Mouse (Mus musculus) embryo, embryonic 11.5 days (tissue): Measurements from ENCODE around the gene Gpc4.

Experiments used
- DNase-seq: peaks from one replicate; pipeline ENCODE4 v3.0.0-alpha.2; 2012; ENCODE audit warnings: low read depth, low spot score

The Gpc4 gene

DNA sequence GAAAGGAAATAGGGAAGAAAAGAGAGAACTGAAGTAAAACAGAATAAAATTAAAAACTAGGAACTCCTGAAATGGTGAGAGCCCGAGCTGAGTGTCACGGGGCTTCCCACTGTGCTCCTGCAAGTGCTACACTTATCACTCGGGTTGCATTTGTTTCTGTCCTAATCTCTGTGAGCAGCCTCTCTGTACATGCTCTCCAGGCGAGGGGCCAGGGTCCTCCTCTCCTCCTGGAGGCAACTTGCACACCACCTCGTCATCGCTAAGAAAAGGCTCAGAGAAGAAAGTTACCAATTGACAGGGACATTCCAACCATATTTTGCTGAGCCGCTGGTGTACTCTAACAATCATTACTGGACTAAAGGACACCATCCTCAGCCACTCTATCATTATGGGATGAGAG lies 14.0 kb downstream of the Gpc4 start:
- no peak for DNase-seq

DNA sequence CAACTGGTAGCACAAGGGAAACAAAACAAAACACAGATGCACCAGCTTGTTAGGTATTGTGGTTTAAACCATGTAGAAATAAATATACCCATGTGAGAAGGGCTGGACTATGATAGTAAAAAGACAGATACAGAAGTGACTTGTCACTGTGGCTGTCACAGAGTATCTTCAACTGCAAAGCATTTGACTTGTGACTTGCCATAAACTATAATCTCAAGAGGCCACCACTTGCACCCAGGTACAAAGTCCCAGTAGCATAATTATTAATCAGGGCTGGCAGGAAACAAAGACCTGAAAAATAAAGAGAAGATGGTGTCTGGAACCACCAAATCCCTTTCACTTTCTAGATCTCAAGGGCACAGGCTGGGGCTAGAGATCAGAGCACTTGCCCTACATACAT lies 19.5 kb downstream of the Gpc4 start:
- no peak for DNase-seq

DNA sequence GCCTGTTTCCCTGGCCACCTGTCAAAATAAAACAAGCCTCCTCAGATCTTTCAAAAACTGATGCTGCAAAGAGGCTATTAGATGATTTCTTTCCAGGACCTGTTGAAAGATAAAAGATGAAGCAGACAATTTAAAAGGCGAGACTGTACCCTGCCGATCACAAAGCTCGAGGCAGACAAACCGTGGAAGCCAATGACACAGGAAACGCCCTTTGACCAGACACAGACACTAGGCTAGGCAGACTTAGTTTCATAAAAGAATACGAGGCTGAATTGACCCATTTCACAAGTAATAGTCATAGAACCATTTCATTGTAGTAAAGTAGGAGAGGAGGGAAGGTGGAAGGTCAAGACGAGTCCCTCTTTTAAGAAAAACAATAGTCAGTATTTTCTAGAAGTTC lies 20.6 kb downstream of the Gpc4 start:
- DNase-seq: no peak

DNA sequence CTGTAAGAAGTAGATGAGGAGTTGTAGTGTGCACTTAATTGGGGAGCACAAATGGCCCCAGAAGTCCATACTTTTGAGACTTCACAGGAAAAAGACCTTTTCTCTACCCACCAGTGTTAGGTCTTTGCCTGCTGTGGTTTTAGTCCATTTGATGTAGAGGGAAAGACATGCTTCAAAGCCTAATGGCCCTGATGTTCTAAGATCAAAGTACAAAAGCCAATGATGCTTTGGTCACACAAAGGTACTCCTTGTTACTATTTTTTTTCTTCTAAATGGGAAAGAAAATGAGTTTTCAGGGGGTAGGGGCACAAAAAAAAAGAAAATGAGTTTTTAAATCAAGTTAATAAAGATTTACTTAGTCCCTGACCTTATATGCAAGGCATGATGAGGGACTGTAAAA lies 24.7 kb downstream of the Gpc4 start:
- no peak for DNase-seq

DNA sequence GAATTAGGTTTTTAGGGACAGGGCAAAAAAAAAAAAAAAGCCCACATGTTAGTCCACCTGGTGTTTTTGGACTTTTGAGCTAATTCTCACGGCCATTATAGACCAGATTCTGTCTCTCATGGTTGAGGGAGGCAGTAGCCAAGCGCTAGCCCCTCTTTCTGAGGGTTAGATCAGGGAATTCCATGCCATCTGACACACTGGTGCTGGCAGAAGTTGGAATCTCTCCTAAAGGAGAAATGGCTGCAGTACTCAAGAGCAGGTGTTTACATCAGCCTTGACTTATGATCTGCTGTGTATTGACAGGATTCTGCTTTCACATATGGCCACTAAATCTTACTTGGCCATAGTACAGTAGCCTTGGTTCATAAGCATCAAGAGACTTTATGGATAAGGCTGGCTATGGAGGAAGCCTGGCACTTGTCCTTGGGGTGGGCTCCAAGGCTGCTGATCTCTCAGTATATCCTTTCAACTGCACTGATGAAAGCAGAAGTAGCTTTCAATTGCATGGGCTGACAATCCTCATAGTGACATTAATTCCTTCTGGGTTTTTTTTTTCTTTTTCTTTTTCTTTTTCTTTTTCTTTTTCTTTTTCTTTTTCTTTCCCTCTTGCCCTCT lies 26.5 kb downstream of the Gpc4 start:
- no peak for DNase-seq

DNA sequence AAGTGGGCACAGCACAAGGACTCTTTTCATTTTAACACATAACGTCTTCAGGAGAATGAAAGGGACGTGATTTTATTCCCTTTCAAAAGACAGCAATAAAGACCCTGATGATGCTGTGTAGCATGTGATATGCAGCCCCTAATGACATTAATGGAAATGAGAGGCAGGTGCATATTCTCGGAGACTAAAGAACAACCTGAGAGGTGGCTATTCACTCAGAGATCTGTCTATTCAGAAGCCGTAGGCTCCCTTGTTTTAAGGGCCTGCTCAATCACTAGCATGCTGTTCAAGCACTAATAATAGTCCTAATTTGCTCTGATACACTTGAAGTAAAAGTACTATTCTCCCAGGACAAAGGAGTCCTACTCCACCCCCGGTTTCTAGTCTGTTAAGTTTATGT lies 27.0 kb downstream of the Gpc4 start:
- no peak for DNase-seq

DNA sequence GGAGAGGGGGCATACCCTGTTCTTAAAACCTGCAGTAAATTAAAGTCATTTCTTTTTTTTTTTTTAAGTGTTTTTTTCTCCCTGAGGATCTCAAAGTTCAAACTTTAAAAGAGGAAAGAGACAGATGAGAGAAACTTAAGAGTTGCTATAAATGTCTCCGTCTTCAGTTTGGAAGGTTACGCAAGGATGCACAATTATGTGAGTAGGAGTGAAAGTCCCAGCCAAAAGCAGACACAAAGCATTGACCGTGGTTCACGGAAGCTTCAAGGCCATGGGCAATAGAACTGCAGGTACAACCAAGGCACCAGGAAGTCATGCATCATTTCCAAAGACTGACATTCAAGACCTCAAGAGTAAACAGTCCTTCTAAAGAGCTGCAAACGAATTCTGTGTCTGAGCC lies 28.5 kb downstream of the Gpc4 start:
- DNase-seq: no peak

DNA sequence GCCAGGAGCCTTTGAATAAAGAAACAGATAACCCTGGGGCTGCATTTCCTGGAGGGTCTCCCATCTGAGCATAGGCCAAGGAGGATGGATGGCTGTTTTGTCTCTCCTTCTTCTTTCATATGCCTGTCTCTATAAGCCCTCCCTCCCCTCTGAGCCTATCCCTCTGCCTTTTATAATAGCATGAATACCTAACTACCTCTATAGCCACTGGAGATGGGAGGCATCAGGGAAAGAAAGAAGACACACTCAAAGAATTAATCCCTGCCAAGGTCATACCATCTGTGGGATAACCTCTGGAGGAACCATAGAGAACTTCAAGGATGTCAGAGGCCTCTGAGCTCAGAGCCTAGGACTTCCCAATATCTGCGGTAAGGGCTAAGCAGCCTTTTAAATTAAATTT lies 35.4 kb downstream of the Gpc4 start:
- no peak for DNase-seq

DNA sequence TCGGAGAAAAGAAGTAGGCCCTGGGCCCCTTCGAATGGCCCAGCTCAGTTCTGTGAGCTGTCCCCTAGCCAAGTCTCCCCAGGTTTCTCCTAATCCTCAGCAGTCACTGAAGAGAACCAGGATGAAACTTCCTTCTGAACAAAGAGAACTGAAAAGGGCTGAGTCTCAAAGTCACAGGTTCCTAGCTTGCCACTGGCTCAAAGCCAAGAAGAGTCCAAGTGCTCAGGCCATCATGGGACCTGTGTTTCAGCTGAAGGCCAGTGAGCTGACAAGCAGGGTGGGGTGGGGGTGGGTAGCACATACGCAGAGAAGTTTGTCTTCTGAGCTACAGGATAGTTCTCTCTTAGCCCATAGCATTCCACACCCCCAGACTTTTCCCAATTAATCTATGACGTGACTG lies 36.3 kb downstream of the Gpc4 start:
- DNase-seq: no peak

DNA sequence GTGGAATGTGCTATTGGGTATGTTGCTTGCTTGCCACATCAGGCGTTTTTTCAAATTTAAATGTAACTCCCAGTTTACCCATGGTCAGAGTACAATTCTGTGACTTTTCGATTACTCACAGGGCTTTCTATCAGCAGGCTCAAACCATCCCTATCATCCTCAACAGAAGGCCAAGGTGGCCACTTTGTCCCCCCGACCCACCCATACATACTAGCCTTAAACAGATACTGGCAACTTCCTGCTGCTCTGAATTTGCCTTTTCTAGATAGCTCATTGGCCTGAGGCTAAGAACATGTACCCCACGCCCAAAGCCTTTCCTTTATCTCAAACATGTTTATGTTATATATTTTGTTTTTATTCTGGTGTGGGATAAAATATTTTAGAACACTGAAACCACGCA lies 51.4 kb downstream of the Gpc4 start:
- DNase-seq: no peak

DNA sequence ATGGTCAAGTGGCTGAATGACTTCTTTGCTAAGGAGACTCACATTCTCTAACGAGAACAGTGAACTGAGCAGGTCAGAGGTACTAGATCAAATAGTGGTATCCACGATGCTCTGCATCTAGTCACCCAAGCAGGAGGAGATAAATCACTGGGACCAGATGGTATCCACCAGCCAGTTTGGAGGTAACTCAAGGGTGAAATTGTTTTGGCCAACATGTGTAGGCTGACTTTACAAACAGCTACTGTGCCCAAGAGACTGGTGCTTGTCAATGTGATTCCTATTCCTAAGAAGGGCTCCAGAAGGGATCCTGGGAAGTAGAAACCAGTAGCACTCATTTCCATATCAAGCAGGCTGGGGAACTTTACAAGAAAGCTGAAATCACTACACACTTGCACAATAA lies 55.4 kb downstream of the Gpc4 start:
- no peak for DNase-seq

DNA sequence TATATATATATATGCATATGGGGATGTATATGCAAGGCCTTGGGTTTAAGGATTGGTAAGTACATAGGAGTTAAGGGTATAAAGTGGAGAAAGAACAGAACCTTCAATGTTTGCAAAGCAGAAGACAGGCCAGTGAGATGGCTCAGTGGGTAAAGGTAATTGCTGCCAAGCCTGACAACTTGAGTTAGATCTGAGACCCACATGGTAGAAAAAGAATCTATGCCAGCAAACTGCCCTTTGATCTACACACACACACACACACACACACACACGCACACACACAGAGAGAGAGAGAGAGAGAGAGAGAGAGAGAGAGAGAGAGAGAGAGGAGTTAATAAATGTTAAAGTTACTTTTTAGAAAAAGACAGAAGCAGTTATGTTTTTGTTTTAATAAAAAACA lies 56.1 kb downstream of the Gpc4 start:
- no peak for DNase-seq

DNA sequence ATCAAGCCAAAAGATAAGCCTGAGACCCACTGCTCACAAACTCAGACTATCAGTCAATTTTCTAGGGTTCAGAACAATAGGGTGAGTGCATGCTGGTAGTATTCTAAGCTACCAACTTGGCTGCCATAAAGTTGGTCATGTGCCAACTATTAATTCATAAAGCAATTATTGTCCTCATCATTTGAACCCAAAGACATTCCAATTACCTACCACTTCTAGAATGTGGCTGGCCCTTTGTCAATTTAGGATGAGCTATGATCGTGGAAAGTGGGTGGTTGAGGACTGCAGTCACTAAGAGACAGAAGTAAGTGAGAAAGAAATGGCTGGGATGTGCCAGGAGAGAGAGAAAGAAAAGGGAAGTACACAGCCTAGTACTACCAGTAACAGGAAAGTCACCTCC lies 61.3 kb downstream of the Gpc4 start:
- DNase-seq: no peak

DNA sequence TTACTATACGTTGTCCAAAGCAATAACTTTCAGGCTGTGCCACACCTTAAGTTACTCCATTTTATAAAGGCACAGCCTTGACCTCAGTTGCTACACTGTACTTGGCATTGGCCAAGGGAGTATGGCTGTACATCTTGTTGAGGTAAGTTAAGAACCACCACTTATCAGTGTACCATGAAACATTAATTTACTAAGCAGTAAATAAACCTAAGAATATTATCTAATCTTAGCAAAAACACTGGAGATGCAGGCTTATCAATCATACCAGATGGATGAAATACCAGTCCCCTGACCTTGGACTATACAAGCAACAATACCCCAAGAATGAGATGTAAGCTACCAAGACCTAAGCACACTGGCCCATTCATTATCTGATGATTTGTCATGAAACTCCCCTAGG lies 63.1 kb downstream of the Gpc4 start:
- DNase-seq: no peak

DNA sequence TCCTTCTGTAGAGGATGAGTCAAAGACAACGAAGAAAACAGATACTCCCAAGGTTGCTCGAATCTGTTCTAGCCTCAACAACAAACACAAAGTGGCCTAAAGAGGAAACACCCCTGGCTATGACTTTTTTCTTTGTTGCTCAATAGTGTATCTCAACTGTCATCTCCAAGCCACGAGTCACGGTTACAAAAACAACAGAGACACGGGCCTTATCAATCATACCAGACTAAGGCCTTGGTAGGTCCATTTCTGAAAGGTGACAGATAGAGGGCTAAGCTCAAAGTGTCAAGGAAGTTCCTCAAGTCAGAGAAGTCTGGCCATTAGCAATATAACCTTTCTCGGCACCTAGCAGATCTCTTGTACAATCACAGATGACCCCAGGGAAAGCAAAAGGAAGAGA lies 63.6 kb downstream of the Gpc4 start:
- DNase-seq: no peak

DNA sequence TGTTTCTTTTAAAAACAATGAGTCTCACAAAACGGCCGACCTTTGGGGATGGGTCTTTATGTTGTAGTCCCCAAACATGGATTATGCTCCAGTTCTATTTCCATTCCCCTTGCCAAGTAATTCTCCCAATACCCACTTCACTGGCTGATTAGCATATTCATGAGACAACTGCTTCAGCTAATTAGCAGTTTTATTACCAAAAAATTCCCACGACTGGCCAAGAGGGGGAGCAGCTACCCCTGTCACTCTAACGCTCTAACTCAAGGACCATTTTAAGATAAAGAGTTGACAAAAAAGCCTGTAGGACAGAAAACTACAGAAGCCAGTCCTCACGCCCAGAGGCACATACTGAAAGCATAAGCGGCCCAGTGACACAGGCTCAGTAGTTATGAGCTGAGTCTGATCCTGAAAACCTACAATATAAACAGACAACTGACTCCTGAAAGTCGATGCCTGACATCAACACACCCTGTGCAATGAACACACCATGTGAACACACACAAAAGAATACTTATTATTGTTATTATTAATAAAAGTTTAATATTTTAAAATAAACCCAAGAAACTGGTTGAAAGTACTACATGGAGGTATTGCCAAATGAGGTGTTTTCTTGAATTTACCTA lies 77.2 kb downstream of the Gpc4 start:
- peak; percentile 13 for DNase-seq

DNA sequence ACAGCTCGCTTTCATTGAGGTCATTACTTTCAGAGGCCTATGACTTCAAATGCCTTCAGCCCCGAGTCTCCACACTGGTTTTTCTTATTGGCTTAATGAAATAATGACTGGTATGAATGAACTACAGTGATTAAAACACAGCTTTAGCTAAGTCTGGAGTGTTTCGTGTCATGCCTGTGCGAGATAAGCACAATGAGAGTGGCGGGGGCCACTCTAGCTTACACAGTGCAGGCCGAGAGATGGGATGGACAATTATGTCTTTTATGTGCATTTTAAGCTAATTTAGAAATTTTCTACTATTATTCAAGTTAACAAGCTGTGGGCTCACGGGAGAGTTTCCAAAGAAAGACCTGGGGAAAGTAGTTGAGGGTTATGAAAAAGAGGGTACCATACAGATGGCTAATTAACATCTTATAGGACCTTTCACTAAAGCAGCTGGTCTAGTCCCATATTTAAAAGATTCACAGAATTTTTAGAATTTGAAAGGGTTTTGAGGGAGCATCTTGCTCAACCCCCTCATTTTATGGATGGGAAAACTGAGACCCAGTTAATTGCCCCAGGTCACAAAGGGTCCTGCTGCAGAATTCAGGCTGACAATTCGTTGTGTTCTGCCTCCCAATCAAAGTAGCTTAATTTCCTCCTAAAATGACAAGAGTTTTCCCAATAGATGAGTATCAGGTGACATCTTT lies 78.0 kb downstream of the Gpc4 start:
- no peak for DNase-seq

DNA sequence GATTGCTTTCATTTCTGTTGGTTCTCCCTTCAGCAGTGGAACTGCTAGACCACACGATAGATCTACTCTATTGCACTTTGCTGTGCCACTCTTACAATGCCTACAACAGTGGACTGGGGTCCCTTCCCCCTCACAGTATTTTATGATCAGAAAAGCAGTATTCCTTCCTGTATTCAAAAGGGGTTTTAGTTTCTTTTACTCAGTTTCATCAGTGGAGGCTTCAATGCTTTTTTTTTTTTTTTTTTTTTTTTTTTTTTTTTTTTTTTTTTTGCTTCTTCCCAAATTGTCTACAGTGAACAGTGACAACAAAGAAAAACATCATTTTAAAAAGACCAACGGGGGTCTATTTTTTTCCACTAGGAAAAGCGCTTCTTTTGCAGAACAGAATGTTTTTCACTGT lies 81.5 kb downstream of the Gpc4 start:
- no peak for DNase-seq

DNA sequence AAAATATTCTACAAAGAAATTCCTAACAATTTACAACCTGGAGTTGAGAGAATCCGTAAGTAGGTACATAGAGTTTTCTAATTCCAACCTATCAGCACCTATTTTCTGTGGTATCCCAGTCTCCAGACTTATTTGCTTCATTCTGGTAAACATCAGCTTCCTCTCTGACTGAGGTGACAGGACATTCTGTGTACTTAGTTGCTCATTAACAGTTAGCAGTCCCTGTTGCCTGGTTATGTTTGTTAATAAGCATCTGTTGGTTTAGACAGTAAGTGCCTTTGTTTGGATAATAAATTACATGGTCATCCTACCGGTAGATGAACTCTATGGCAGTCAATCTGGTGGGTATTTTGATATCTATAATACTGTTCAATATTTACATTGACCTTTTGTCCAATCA lies 92.6 kb downstream of the Gpc4 start:
- no peak for DNase-seq

DNA sequence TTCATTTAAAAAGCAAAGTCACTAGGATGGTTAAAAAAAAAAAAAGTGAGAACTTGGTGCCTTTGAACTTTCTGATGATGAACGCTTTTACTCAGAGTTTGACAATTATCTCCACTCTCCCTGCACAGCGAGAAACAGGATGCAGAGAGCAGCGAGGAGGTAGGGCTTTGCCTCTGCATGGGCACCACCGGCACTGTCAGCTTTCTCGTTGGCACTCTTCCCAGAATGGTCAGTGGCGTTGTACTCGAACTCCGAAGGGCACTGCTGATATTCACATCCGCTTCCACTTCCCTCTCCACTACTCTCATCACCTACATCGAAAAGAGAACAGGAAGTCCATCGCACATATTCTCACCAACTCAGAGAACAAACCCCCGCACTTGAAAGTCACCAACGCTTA lies 111.6 kb downstream of the Gpc4 start:
- no peak for DNase-seq

DNA sequence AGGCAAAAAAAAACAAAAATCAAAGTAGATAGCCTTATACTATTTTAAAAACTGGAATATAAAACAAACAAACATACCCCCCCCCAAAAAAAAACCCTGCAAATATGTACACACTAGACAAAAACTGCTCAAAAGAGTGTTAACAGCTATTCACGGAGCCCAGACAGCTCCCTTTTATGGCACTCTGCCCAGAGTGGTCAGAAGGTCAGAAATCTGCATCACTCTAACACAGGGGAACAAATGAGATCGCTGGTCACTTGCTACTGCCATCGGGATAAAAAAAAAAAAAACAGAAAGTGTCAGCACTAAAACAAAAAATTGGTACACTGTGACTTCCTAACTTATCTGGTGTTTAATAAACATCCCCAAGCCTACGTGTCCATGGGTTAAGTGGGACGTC lies 113.0 kb downstream of the Gpc4 start:
- no peak for DNase-seq

DNA sequence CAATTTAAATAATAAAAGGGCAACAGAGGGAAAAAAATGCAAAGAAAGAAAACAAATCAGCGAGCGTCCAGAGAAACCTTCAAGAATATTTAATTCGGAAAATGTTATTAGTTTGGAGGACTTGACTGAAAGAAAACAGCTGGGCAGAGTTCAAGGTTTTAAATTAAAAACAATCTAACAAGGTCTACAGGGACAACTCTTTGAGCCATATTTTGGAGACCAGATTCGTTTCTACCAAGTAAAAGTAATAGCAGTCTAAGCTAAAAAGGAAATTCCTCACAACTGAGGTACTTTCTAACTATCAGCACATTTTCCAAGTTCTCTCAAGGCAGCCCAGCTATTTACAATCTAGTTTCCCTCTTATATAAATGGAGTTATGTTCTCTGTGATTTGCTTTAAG lies 114.1 kb downstream of the Gpc4 start:
- DNase-seq: no peak

DNA sequence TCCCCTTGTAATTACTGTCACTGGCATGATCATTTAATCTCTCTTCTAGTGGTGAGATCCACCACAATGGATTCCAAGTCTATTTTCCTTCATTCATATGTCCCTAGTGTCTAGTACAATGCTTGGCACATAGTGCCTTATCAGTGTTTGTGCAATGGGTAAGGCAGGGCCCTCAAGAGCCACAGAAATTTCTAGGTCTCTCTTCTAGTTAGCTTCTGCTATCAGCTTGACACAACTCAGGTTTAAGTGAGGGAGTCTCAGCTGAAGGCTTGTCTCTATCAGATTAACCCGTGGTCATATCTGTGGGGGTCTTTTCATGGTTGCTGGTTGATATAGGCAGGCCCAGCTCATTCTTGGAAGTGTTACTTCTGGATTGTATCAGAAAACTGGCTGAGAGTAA lies 125.2 kb downstream of the Gpc4 start:
- DNase-seq: no peak

DNA sequence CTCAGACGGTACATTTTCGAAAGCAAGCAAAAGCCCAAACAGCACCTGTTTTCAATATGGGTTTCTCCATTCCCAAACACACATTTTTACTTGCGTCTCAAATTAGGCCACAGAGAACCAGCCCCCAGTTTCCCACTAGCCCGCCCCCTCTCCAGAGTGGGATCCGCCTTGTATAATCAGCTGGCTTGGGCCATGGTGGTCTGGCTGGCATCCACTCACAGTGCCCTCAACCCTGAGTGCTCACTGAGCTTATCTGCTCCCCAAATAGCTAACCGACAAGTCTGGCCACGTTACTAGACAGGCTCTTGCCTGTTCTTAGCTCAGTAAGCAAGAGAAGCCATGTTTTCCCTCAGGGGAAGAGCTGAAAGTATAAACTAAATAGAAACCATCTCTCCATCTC lies 134.9 kb downstream of the Gpc4 start:
- DNase-seq: no peak
